Mouse (Mus musculus): ENCODE measurements around the gene Hrc.

Gene Hrc

DNA sequence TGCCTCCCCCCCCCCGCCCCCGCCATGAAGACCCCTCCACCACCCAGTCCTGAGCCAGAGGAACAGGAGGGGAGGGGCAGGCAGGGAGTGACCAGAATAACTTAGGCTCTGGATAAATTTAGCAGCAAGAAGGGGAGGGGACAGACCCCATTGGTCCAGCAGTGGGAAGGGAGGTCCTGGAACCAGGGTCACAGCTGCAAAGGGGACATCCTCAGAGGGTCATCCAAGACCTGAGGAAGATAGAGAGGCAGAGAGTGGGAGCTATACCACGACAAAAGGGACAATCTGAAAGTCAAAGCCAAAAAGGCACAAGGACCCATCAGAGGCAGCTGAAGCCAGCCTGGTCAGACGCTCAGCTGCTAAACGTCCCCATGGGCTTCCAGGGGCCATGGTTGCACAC lies at the start of gene Hrc:
TSS of gene Hrc (plus strand) at position 235 of the 400 bp plus-strand sequence.
- WGBS = 39% methylated on average over 5 of the region's 5 CpGs

DNA sequence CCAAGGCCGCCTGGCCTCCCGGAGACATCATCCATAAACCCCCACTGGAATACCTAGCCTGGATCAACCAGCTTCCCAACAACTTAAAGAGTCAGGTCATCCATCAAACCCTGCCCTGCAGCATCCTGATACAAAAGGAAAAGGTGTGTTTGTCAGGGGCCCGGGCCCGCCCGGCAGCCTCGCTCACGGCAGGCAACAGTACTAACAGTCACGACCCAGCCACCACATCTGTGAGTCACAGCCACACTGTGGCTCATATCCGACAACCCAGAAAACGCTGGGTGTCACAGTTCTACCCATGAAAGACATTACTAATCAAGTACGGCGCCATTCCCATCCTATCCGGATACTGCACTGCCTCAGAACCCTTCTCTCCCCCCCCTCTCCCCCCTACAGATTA lies 48.6 kb upstream of the Hrc start:
- 90% methylated on average over 13 of the region's 13 CpGs for WGBS

DNA sequence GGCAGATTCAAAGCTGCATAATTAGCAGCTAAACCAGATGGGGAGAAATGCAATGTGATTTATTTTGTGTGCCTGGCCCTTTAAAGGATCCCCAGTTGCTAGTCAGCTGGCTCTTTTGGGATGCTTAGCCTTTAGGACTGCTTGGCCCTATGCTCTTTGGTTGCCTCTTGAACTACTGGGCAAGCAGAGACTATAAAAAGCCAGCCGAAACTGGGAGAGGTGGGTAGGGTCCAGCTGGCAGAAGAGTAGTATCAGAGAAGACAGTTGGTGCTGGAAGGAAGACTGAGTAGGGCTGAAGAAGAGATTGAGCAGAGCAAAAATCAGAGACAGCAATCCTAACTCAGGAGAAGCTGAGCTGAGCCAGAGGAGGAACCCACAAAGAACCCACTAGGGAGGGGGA lies 38.5 kb upstream of the Hrc start:
- WGBS = 25% methylated on average over 1 of the region's 1 CpGs

DNA sequence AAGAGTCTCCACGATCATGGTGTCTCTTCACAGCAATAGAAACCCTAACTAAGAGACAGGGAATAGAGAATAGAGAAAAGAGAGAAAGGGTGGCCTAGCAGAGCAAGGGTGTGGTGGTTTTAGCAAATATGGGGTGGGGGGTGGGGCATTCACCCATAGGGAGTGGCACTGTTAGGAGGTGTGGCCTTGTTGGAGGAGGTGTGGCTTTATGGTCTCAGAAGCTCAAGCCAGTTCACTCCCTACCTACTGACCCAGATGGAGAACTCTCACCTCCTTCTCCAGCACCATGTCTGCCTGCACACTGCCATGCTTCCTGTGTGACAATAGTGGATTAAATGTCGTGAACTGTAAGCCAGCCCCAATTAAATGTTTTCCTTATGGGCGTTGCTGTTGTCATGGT lies 37.5 kb upstream of the Hrc start:
- 33% methylated on average over 3 of the region's 3 CpGs for WGBS

DNA sequence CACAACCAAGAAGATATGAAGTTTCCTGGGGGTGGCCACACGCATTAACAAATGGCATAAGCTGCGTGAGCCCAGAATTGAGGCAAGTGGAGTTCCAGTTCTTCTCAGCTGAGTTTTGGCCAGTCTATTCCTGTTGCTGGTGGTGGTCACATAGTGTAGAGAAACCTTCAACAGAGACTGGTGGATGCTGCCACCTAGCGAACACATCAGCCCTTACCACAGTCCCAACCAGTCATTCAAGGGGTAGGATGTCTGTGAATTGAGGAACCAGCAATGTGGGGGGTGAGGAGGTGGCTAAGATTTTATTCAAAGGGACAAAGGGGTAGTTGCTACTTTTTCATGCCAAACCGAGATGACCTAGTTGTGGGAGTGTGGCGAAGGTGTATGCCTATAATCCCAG lies 35.3 kb upstream of the Hrc start:
- WGBS = 5% methylated on average over 5 of the region's 5 CpGs

DNA sequence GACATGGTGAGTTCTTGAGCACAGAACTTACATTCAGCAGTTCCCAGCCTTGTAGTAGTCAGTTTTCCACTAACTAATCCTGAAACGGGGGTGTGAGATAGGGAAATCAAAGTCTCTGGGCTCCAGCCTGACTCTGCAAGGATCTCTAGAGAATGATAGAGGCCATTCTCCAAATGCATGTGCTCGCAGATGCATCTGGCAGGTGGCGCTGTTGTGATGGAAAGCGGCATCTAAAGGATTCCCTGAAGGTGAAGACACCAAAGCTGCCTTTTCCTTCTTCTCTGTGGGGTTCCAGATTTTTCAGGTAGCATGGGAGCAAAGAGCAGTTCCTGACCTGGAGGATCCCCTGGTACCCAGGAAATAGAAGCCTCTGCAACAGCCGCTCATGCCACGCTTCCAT lies 34.8 kb upstream of the Hrc start:
- WGBS = 6% methylated on average over 6 of the region's 6 CpGs

DNA sequence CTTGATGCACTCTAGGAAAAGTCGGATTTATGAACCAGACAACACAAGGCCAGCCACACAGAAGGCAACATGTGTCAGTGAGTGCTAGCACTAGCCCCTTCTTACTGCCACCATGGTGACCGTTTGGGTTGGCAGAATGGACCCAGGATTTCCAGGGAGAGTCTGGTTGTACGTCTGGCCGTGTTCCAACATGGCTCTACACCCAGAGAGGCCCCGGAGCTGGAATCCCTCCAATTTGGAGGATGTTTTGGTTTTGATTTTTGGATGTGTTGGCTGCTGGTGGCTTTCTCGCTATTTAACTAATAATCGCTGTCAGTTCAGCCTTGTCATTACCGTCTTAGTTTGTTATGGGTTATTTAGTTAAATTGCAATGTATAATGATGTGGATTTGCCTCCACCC lies 32.5 kb upstream of the Hrc start:
- 45% methylated on average over 8 of the region's 8 CpGs for WGBS

DNA sequence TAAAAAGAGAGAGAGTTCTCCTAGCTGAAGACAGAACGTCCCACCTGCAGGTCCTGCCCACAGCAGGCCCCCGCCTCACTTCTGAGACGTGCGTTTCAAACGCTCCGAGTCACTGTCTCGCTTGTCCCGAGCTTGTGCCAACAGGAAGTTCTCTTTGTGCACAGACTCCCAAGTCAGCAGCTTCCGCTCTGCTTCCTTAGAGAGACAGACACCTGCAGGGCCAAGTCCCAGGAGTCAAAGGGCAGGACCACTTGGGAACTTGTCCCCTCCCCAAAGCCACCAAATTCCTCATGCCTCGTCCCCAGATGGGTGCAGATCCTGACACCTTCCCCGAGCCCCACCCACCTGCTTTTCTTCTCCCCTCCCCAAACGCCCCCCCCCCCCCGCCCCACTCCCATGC lies 30.2 kb upstream of the Hrc start:
- 44% methylated on average over 13 of the region's 13 CpGs for WGBS

DNA sequence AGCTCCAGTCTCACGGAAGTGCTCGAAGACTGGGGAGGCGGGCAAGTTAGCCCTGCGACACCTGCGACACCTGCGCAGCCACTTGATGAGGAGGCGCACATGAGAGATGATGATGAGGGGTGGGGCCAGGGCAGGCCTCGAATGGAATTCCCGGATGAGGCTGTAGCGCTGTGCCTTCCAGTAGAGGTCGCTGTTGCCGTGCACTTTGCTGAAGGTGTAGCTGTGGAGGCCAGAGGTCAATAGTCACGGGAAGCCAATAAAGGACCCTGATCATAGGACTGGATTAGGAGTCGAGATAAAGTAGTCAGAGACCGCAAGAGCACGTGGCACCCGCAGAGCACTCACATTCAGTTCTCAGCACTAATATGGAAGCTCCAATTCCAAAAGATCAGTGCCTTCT lies 29.8 kb upstream of the Hrc start:
- 20% methylated on average over 17 of the region's 17 CpGs for WGBS

DNA sequence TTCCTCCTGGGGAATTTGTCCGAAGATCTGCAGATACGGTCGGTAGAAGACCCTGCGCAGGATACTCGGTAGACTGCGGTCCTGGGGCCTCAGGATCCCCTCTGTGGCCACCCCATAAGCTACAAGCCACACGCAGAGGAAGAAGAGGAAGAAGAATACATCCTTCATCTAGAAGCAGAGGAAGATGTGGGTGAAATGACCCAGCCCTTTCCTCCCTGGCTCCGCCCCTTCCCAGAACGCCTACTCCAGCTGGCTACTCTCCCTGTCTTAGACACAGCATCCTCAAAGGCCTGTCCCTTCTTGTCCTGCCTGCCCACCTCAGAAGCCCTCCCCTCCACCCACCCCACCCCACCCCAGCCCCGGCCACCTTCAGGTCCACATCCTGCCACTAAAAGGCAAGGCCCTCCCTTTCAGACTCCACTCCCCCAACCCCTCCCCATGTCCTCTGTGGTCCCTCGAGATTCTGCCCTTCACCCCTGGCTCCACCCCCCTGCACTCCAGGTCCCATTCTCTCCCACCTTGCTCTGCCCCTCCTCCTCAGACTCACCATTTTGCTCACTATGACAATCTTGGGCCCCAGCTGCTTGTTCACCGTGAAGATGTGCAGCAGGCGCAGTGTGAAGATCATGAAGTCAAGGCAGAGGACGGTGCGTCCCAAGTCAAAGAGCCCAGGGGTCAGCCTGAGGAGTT lies 26.4 kb upstream of the Hrc start:
- 76% methylated on average over 15 of the region's 15 CpGs for WGBS

DNA sequence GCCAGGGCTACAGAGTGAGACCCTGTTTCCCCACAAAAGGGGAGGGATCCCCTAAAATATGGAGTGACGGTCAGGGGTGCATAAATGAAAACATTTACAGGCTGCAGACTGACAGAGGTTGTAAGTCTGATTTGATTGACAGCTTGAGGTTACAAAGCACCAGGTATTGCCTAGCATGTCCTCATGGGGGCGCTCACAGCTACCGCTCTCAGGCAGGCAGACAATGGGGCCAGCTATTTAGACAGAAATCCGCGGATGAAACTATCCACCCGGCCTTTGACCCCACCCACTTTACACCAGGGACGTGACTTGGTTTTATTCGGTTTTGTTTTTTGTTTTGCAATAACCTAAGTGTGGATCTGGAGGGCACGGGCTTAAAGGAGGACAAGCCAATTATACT lies 25.6 kb upstream of the Hrc start:
- 21% methylated on average over 9 of the region's 9 CpGs for WGBS

DNA sequence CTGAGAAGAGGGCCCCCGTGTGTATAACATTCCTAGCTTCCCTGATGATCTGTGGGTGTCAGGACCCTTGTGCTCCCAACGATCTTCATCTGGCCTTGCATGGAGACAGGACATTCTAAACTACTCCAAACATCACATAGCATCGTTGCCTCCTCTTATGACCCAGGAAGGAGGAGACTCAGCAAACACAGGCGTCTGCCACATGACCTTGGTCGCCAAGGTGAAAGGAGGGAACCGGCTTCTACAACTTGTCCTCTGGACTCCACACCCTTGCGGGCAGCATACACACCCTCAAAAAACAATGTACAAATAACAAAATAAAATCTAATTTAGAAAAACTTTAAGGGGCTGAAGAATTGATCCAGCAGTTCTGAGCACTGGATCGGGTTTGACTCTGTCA lies 23.1 kb upstream of the Hrc start:
- WGBS = 83% methylated on average over 8 of the region's 8 CpGs

DNA sequence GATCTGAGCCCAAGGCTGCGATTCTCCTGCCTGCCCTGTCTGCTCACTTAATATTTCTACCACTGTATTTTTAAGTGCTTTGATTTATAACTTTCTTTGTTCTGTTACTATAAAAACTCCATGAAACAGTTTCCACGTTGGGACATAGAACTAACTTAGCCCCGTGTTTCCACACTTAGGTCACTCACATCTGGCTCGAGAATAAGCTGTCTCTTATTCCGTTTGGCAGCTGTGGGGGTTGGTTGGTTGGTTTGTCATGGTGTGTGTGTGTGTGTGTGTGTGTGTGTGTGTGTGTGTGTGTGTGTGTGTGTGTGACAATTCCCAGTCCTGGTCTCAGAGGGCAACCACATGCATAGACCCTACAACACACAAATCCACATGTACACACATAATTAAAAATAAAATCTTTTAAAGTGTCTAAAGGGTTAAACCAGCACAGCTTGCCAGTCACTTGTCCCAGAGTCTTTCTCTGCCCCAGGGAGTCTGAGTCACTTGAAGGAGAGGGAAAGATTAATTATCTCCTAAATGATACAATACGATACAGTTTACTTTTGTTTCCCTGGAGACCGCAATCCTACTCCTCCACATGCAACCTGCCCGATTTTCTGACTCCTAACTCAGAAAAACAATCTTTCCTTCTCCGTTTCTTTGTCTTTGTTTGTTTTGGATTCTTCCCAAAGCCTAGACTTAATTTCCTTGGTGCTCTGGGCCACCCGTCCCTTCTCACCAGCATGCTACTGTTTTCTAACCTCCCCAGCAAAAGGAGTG lies 22.2 kb upstream of the Hrc start:
- WGBS = 33% methylated on average over 10 of the region's 10 CpGs

DNA sequence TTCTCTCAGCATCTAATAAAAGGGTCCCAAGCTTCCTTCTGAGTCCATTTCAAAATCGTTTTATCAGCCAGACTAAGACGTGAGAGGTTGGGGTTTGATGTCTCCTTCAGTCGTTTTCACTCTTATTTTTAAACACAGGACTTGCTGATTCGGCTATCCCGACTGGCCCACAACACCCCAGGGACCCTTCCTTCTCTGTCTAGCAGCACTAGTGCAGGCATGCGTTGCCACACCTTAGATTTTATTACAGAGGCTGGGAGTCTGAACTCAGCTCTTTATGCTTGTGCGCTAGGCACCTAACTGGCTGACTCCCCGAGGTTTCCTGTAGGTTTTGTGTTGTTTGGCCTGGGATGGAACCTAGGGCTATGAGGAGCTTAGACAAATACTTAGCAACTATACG lies 21.6 kb upstream of the Hrc start:
- WGBS = 48% methylated on average over 9 of the region's 9 CpGs

DNA sequence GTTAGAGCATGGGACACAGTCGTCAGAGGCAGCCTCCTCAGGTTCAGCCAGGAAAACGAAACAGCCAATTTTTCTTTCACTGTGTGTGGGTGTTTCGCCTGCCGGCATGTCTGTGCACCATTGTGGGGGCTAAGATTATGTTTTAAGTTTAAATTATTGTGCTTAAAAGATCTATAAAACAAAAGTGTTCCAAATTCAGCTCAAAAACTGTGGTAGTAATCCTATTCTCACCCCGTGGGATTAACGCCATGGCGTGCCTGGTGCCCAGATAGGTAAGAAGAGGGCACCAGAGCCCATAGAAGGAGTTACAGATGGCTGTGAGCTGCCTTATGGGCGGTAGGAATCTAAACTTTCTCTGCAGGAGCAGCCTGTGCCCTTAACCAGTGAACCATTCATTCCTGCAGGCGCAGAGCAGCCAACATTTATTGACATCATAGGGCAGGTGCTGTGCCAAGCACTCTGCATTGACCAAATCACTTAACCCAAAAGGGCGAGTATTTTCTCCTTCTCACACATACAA lies 19.8 kb upstream of the Hrc start:
- 49% methylated on average over 10 of the region's 10 CpGs for WGBS

DNA sequence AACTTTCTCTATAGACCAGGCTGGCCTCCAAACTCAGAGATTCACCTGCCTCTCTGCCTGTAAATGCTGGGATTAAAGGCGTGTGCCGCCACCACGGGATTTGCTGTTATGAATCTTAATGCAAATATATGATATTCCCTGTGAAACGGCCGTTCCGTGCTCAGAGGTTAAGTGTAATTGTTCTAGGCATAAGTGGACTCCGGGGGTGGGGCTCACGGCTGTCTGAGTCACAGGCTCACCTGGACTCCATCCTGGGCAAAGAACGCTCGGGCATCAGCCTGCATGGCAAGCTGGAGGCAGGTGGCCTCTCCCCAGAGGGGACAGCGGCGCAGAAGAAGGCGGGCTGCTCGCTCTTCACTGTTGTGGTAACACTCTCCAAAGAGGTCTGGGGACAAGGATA lies 18.6 kb upstream of the Hrc start:
- WGBS = 94% methylated on average over 14 of the region's 14 CpGs

DNA sequence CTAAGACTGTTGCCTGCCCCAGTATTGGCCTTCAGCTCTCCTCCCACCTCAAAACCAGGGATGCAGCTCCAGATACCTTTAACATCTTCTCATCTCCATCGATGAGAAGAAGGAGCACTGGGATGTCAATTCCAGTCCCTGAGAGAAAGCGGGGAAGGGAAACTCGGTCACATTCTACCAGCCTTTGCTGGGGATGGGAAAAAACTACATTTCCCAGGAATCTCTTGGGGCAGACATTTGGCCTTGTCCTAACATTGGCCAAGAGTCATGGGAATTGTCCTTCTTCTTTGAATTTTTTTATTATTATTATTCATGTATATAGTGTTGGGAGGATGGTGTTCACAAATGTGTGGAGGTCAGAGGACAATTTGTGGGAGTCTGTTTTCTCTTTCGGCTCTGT lies 12.8 kb upstream of the Hrc start:
- 90% methylated on average over 4 of the region's 4 CpGs for WGBS

DNA sequence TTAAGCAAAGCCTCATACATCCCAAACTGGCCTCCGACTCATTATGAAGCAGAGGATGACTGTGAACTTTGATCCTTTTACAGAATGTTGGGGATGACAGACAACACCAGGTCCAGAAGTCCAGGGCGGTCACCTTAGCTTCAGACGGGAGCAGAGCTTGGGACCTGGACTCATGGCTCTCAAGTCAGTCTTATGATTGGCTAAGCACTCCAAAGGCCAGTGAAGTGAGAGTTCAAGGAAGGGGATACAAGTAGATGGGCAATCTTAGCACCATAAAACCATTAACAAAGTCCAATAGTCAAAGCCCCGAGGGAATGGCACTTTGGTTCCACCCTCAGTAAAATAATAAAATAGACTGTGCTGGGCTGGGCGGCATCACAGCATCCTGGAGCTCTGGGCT lies 12.0 kb upstream of the Hrc start:
- 89% methylated on average over 5 of the region's 5 CpGs for WGBS

DNA sequence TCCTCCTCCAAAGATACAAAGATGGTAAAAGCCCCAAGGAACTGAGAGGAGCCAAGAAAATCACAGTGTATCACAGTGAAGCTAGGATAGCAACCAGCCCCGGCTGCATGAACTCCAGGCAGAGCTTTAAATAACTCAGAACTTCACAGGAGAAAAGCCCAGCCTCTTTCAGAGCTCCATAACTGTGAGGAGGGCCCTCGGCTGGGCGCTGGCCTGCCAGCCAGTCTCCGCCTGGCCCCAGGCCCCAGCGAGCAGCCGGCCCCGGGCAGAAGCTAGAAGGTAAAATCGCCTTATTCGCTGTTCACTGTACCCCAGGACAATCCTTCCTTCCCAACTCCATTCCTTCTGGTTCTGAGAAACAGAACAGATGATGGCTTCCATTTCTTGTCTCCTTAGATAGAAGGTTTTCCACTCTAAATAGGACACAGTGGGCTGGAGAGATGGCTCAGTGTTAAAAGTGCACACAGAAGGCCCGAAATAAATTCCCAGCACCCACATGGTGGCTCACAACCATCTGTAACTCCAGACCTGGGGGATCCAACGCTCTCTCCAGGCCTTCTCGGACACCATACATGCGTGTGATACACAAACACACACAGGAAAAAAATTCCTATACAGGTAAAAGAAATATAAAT lies 6.1 kb upstream of the Hrc start:
- 51% methylated on average over 13 of the region's 13 CpGs for WGBS

DNA sequence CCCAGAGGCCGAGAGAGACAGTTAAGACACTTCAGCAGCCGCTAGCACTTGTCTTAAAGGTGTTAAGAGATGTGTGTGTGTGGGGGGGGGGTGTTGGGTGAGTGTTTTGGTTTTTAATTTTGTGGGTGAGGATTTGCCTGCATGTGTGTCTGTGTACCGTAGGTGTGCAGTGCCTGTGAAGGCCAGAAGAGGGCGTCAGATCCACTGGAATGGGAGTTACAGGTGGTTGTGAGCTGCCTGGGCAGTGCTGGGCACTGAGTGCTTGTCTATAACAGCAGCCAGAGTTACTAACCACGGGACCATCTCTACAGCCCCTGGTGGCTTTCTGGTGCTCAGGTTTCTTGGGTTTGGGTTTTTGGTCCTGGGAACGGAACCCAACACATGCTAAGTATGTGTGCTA lies 3.6 kb upstream of the Hrc start:
- WGBS = 81% methylated on average over 6 of the region's 6 CpGs

DNA sequence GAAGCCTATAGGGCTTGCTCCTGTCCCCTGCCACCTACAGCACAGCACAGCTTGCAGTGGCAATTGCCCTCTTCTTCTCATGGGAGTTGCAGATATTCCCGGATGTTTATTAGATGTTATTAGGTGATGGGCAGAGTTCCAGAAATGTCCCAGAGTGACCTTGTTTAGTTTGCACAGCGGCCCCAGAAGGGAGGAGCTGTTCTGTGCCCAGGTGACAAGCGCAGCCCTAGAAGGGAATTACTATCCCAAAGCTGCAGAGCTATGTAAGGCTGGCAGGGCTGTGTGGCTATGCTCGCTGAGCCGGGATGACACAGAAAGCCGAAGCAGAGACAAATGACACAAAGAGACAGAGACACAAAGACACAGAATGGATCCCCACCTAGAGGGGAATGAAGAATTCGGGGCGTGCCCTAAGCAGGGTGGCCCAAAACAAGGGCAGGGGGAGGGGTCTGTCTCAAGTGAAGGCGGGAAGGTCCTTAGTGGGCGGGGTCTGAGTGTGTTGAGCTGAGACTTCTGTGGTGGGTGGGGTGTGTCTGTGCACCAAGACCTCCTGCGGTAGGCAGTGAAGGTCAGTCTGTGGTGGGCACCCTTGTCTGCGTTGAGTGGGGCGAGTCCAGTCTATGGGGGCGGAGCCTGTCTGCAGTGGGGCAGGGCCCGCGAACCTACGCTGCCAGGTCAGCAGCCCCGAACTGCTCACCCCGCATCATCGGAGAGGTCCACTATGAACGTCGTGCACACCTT lies 2.2 kb upstream of the Hrc start:
- 3% methylated on average over 21 of the region's 22 CpGs for WGBS

DNA sequence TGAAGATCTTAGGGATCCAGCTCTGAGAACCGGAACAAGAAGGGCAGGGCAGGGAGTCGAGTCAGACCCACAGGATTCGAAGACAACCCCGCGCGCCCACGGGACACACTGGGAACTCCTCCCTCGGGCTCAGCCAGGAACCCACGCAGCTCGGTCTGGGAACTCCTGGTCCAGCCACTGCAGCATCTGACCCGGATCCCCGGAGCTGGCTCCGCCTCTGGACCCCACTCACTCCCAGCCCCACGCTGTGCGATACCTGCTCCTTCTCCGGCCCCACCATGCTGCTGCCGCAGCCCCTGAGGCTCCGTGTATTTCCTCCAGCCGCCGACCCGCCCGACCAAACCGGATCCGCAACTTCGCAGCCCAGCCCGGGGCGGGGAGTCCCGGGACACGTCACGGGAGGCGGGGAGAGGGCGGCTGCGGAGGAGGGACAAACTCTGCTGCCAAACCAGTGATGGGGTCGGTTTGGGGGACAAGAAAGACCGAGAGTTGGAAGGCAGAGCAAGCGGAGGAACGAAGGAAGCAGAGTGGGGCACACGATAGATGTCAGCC lies 1.6 kb upstream of the Hrc start, which contains the start of gene Trpm4:
TSS of gene Trpm4 (minus strand) at position 350 of the 552 bp plus-strand sequence.
- under 1% methylated on average over 38 of the region's 38 CpGs for WGBS

Data from cerebral cortex, adult 2 months (tissue).